Mouse (Mus musculus) frontal cortex, adult 2 months (tissue): ENCODE results near the gene Afap1. TPM values are rescaled to one million over a fixed set of nuclear protein-coding genes. Genes with fewer than 3 reads are reported as not detected.

ENCODE experiments used
- DNase-seq, 2 experiments: peaks; one replicate each; pipeline ENCODE4 v3.0.0; 2022; ENCODE audit warnings: low spot score in 1 of 2; ENCODE audit errors: extremely low spot score in 1 of 2
- polyA plus RNA-seq: library from polyadenylated mRNA; depleted of rRNA; stranded (reverse); fragments of >200 nt; gene quantifications from 2 replicates; pipeline ENCODE4 v1.2.3, GENCODE M21; 2012; rRNA removed

Afap1 gene
- polyA plus RNA-seq, result 18.6 and 20.8 TPM in 2 replicates

- peak; percentile 96 to 99 for DNase-seq
Observed at GRCm38 (mm10) chr5:35893093-35893804, at the start of gene Afap1. Gene Afap1 (plus strand): TSS chr5:35893319.

- no peak for DNase-seq
Observed at GRCm38 (mm10) chr5:35851485-35851884, 41.6 kb upstream of the Afap1 start.

DNA sequence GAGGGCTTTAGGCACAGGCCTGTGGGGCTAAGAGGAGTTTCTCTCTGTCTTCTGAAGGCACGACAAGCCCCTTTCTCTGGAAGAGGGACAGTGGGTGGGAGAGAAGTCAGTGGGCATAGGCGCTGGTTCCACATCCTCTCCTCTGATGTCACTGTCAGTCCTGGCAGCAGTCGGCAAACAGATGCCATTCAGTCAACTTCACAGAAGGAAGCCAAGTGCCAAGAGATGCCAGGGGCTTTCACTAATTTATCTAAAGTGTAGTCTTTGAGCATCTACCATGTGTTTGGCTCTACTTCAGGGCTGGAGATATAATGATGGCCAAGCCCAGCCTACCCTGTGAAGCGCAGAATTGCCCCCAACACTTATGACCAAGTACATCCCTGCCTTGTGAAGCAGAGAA is 39.7 kb upstream of the Afap1 start:
- no peak for DNase-seq

DNA sequence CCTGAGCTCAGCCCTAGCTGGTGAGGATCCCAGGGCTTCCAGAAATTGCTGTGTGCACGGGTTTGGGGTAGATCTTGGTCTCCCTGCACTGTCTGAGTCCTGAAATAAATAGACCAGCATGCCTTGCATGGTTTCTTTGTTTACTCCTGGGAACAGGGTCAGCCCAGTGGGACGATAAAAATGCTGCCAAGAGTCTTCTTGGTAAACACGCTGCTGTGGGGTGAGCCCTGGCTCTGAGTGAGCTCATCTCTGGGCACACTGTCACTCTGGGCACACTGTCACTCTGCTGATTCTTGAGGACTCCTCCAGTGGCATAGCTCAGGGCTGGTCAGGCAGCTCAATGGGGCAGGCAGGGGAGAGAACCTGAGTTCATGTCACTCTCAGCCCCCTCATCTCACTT is 36.9 kb upstream of the Afap1 start:
- DNase-seq, result no peak

GRCm38 (mm10) chr5:35858069-35858468 is 35.0 kb upstream of the Afap1 start:
- DNase-seq, result peak in 1 of 2 experiments; percentile 84

GRCm38 (mm10) chr5:35861456-35861855 is 31.7 kb upstream of the Afap1 start:
- no peak for DNase-seq

GRCm38 (mm10) chr5:35869973-35870372 is 23.1 kb upstream of the Afap1 start:
- DNase-seq, result peak in 1 of 2 experiments; percentile 53

DNA sequence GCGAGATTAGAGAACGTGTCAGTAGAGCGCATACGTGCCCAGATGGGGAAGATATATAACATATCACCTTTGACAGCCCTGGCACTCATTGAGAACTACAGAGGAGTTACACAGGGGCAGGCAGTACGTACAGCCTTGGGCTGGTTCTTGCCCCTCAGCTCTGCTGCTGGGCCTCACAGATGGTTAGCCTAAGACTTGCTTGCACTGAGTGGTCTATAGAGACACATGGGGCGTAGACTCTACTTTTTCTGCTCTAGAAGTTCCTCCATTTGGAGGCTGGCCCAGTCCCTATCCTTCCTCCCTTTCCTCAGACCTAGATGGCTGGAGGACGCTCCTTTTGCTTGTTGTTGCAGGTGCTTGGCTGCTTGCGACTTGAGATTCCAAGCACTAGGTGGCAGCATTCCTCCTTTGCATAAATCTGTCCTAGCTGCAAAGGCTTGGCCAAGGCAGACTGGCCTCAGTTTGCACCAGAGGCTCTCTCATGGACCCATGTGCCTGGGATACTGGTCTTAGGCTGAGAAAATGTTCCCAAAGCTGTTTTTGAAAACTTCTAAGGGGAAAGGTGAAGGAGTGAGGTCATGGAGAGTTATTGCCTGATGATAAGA is 22.6 kb upstream of the Afap1 start:
- peak; percentile 66 to 86 for DNase-seq

- no peak for DNase-seq
Observed at GRCm38 (mm10) chr5:35873382-35873781, 19.7 kb upstream of the Afap1 start.

- DNase-seq, result no peak
Observed at GRCm38 (mm10) chr5:35876236-35876635, 16.9 kb upstream of the Afap1 start.

DNA sequence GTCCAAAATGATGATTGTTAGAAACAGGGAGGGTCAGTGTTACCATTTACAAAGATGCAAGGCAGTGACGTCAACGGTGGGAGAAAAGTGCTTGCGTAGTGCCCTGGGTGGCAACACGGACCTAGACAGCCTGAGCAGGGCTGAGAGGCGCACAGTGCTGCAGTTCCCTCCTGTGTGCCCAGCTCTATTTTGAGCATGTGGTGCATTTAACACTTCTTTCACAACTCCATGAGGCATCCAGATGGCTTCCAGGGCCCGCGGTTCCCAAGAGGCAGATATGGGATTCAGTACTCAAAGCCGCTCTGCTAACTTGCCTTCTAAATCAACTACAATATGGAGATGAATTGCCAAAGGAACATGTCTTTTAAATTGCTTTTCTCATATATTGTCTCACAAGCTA is 13.9 kb upstream of the Afap1 start:
- peak; percentile 75 to 83 for DNase-seq

GRCm38 (mm10) chr5:35882391-35882790 is 10.7 kb upstream of the Afap1 start:
- DNase-seq, result no peak

DNA sequence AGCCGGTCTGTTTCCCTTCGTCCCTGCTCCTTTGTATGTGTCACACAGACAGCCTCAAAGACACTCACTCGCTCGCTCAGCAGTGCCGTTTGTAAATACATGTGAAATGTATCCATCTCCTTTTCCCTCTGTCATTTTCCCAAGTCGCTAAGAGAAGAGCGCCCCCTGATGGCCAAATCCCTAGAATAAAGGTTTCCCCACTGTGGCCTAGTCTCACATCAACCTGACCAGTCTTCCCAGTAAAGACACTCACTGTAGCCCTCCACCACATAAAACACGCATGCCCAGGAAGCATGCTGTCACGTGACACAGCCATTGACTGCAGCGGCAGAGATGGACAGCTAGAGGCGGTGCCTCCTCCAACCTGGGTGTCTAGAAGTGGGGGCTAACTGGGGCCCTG is 8.9 kb upstream of the Afap1 start:
- peak in 1 of 2 experiments; percentile 67 for DNase-seq

DNA sequence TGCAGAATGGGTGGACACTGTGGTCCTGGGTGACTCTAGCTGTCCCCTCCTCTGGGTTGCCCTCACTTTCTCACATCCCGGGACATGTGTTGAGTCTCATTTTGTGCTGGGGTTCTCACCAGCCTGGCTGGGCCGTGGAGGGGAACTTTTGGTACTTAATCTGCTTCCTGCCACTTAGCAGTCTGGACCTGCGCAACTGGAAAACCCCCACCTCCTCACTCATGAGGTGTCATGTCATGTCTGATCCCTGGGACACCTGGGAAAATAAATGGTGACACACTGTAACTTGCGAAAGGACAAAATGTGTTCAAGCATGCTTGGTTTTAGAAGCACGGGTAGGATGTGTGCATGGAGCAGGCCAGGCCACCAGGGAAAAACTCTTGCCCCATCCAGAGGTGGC is 8.4 kb upstream of the Afap1 start:
- DNase-seq, result no peak

GRCm38 (mm10) chr5:35888959-35889358 is 4.2 kb upstream of the Afap1 start:
- DNase-seq, result peak in 1 of 2 experiments; percentile 44

- DNase-seq, result no peak
Observed at GRCm38 (mm10) chr5:35889641-35890040, 3.5 kb upstream of the Afap1 start.

GRCm38 (mm10) chr5:35890985-35891730 is 2.0 kb upstream of the Afap1 start:
- no peak for DNase-seq

- no peak for DNase-seq
Observed at GRCm38 (mm10) chr5:35892363-35892762, 756 bp upstream of the Afap1 start.

DNA sequence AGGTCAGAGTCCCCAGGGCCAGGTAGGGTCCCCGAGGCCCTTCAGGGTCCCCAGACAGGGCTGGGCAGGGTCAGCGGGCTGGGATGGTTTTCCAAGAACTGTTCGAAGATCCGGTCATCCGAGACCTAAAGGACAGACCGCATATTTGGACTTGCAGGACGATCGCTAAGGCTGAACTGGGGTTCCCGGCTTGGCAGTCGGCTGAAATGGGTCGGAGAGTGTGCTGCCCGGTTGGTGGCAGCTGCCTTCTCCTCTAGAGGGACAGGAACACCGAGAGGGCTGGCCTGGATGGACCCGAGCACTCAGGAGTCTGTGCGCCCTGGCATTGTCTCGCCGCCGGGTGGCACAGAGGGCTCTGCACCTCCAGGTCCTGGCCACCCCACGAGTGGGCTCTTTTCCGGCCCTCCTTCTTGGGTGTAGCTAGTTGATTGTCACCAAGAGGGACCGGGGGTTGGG is 714 bp downstream of the Afap1 start:
- peak in 1 of 2 experiments; percentile 55 for DNase-seq

DNA sequence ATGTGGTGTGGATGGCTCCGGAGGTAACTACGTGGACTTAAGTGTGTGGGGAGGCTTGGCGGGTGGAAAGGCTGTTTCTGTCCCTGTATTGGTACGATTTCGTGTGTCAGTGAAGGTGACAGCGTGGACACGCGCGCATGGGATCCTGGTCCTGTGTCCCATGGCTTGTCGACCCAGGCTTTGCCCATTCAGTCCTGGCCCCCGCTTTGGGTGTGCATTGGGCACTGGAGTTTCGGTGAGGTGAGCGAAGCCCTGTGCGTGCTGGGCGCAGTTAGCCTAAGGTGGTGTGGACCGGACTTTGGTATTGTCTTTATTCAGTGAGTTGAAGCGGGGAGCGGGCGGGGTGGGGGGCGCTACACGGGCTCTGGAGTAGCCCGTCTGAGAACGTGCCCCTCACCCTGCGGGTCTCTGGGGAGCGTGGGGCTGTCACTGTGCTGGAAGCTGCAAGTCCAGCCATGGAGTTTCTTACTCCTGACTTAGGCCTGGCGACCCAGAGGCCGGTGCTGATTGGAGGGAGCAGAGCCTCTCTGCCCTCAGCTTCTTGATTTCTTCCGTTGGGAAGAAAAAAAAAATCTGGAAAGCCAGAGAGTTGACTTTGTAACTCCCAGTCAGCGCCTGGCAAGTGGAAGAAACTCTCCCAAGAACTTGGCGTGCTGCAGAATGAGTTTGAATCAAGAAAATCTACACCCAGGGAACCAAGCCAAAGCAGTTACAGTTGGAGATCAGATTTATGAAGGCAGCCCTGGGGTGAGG is 1.4 kb downstream of the Afap1 start:
- DNase-seq, result no peak

- DNase-seq, result no peak
Observed at GRCm38 (mm10) chr5:35895926-35896325, 2.8 kb downstream of the Afap1 start.
